Mouse (Mus musculus) kidney, embryonic 15.5 days (tissue): ENCODE measurements around the gene Dok4. TPM values are rescaled to one million over a fixed set of nuclear protein-coding genes. Genes with fewer than 3 reads are reported as not detected.

Experiments used
- ATAC-seq: fragments of 200-750 bp; cut with Nextera tagmentation; replicated peaks from 2 replicates; pipeline ENCODE4 v1.8.0; 2017; ENCODE audit warnings: moderate TSS enrichment; ENCODE audit not compliant: low FRiP score
- H3K27ac ChIP-seq: fragments of 300-500 bp; sonication (generic); 2 replicates; pipeline ENCODE4 v1.5.1; 2015; ENCODE audit warnings: mild to moderate bottlenecking, inconsistent platforms
- H3K27me3 ChIP-seq: fragments of 300-500 bp; sonication (generic); 2 replicates; pipeline ENCODE4 v1.6.1; 2015; ENCODE audit warnings: inconsistent platforms
- H3K36me3 ChIP-seq: fragments of 300-500 bp; sonication (generic); 2 replicates; pipeline ENCODE4 v1.6.1; 2015; ENCODE audit warnings: inconsistent platforms
- H3K4me1 ChIP-seq: fragments of 300-500 bp; sonication (generic); 2 replicates; pipeline ENCODE4 v1.6.1; 2015; ENCODE audit warnings: inconsistent platforms
- H3K4me2 ChIP-seq: fragments of 300-500 bp; sonication (generic); 2 replicates; pipeline ENCODE4 v1.6.1; 2015; ENCODE audit warnings: moderate library complexity, mild to moderate bottlenecking, inconsistent platforms
- H3K4me3 ChIP-seq: fragments of 300-500 bp; sonication (generic); replicated peaks from 2 replicates; pipeline ENCODE4 v1.5.1; 2015; ENCODE audit warnings: mild to moderate bottlenecking, inconsistent platforms
- H3K9ac ChIP-seq: fragments of 300-500 bp; sonication (generic); 2 replicates; pipeline ENCODE4 v1.6.1; 2015; ENCODE audit warnings: mild to moderate bottlenecking, inconsistent platforms
- H3K9me3 ChIP-seq: fragments of 300-500 bp; sonication (generic); replicated peaks from 2 replicates; pipeline ENCODE4 v1.6.1; 2016; ENCODE audit warnings: inconsistent platforms
- WGBS: fragments of 180-500 bp; shearing (Covaris S2); methylation state at CpG from one replicate; pipeline ENCODE4 v1.1.7; 2015; ENCODE audit warnings: mixed read lengths; 5-methylcytosine and 5-hydroxymethylcytosine counted together
- polyA plus RNA-seq: library from polyadenylated mRNA; unstranded; fragments of >200 nt; fragmentation: Nextera tagmentation; extraction: Ambion mirVana; gene quantifications from 2 replicates; pipeline ENCODE4 v1.2.1, GENCODE M21; 2015

Dok4 gene
- polyA plus RNA-seq, 1 experiment from 2014 or later: 32.8 TPM

GRCm38 (mm10) chr8:94876820-94877219 is 690 bp upstream of the Dok4 start:
- peak overlapping the region; percentile 87 for H3K4me2 ChIP-seq
- H3K4me1 ChIP-seq: peaks cover 41% of the 10 kb centered on the region
- peak overlapping the region; percentile 68 for H3K27ac ChIP-seq
- H3K4me3 ChIP-seq: no peak overlapping the region
- H3K36me3 ChIP-seq: no peaks in the 10 kb centered on the region
- WGBS: 21% methylated on average over 3 of the region's 3 CpGs
- H3K9me3 ChIP-seq: no peaks in the 10 kb centered on the region
- no peak for ATAC-seq
- H3K27me3 ChIP-seq: peaks cover 8% of the 10 kb centered on the region
- H3K9ac ChIP-seq: no peak overlapping the region

DNA sequence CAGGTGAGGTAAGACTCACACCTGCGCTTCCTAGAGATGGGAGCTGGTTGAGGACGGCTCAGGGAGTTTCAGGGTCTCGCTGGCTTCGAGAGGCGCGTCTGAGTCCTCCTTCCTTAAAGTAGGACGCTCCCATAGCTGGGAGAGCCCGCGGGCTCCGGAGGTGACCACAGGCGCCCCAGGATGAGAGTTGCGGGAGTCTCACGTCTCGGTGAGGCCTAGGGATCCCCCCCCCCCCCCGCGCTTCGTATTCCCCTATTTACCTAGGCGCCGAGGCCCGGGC is 319 bp downstream of the Dok4 start:
- Histone ChIP-seq H3K27ac (peak overlapping the region; percentile 79), H3K27me3 (peaks cover 8% of the 10 kb centered on the region), H3K4me1 (peaks cover 51% of the 10 kb centered on the region), H3K4me2 (peak overlapping the region; percentile 87), H3K36me3 (no peaks in the 10 kb centered on the region), H3K9me3 (no peaks in the 10 kb centered on the region), H3K4me3 (peak overlapping the region; percentile 66), H3K9ac (peak overlapping the region; percentile 62)
- no peak; the same call in 1 of the 2 replicates for ATAC-seq
- WGBS: under 1% methylated on average over 20 of the region's 20 CpGs

- Histone ChIP-seq H3K27me3 (peaks cover 8% of the 10 kb centered on the region), H3K9ac (peak overlapping the region; percentile 62), H3K4me2 (peak overlapping the region; percentile 87), H3K4me3 (peak overlapping the region; percentile 66), H3K9me3 (no peaks in the 10 kb centered on the region), H3K4me1 (peaks cover 56% of the 10 kb centered on the region), H3K27ac (peak overlapping the region; percentile 79; the same call in 1 of the 2 replicates), H3K36me3 (no peaks in the 10 kb centered on the region)
- ATAC-seq: no peak
- 14% methylated on average over 17 of the region's 17 CpGs for WGBS
These were observed 847 bp downstream of the Dok4 start for GRCm38 (mm10) chr8:94875096-94875870.

DNA sequence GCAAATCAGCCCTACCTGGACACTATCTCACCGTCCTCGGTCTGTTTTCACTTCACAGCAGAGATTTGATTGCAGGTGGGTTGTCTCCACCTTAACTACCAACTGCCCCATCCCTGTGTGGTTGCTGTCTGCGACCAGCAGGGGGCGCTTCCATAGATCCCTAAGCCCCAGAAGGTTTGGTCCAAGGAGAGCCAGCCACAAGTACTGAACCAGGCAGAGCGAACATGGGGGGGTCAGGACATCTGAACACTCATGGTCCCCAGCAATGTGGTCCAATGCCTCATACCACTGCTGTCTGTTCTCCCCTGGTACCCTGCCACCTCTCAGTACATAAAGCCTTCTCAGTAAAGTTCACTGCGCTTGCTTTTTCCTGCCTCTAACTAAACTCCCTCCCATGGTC is 1.8 kb downstream of the Dok4 start:
- no peaks in the 10 kb centered on the region for H3K9me3 ChIP-seq
- H3K27me3 ChIP-seq: peaks cover 8% of the 10 kb centered on the region
- H3K4me3 ChIP-seq: peak overlapping the region; percentile 66
- H3K4me2 ChIP-seq: peak overlapping the region; percentile 87
- H3K4me1 ChIP-seq: peaks cover 65% of the 10 kb centered on the region
- ATAC-seq: no peak
- H3K27ac ChIP-seq: no peak overlapping the region
- no peak overlapping the region for H3K9ac ChIP-seq
- H3K36me3 ChIP-seq: no peaks in the 10 kb centered on the region
- 11% methylated on average over 6 of the region's 6 CpGs for WGBS

DNA sequence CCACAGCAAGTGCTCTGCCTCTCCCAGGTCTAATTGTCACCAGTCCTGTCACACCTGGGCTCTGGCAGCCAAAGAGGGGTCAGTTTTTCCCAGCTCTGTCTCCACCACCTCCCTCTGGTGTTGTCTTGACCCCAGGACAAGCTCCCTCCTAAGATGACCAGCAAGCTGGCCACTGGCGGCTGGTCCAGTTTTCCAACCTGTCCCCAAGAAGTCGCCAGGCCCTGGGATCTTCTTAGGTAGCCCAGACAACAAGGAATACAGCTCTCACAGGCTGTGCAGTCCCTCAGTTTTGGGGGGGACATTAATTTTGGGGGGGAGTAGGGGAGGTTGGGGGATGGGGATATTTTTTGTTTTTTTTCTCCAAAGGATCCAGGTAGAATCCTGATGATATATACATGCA is 3.6 kb downstream of the Dok4 start:
- Histone ChIP-seq H3K9me3 (no peaks in the 10 kb centered on the region), H3K9ac (no peak overlapping the region), H3K27ac (peak overlapping the region; percentile 78; the same call in 1 of the 2 replicates), H3K4me3 (0 out of 2 replicates have a peak overlapping the region, but pooled peaks have one; percentile 10), H3K4me2 (peak overlapping the region; percentile 92), H3K36me3 (0 out of 2 replicates have a peak, but pooled peaks cover 9% of the 10 kb centered on the region), H3K27me3 (peaks cover 8% of the 10 kb centered on the region), H3K4me1 (peaks cover 75% of the 10 kb centered on the region)
- no peak for ATAC-seq
- 86% methylated on average over 2 of the region's 2 CpGs for WGBS

- peaks cover 13% of the 10 kb centered on the region; the same call in 1 of the 2 replicates for H3K36me3 ChIP-seq
- H3K9ac ChIP-seq: no peak overlapping the region
- no peak for ATAC-seq
- peaks cover 8% of the 10 kb centered on the region for H3K27me3 ChIP-seq
- WGBS: 58% methylated on average over 3 of the region's 3 CpGs
- H3K9me3 ChIP-seq: no peaks in the 10 kb centered on the region
- H3K4me3 ChIP-seq: 0 out of 2 replicates have a peak overlapping the region, but pooled peaks have one; percentile 10
- H3K27ac ChIP-seq: peak overlapping the region; percentile 78
- H3K4me2 ChIP-seq: peak overlapping the region; percentile 92
- peaks cover 75% of the 10 kb centered on the region for H3K4me1 ChIP-seq
These were observed 4.0 kb downstream of the Dok4 start for GRCm38 (mm10) chr8:94872156-94872555.

DNA sequence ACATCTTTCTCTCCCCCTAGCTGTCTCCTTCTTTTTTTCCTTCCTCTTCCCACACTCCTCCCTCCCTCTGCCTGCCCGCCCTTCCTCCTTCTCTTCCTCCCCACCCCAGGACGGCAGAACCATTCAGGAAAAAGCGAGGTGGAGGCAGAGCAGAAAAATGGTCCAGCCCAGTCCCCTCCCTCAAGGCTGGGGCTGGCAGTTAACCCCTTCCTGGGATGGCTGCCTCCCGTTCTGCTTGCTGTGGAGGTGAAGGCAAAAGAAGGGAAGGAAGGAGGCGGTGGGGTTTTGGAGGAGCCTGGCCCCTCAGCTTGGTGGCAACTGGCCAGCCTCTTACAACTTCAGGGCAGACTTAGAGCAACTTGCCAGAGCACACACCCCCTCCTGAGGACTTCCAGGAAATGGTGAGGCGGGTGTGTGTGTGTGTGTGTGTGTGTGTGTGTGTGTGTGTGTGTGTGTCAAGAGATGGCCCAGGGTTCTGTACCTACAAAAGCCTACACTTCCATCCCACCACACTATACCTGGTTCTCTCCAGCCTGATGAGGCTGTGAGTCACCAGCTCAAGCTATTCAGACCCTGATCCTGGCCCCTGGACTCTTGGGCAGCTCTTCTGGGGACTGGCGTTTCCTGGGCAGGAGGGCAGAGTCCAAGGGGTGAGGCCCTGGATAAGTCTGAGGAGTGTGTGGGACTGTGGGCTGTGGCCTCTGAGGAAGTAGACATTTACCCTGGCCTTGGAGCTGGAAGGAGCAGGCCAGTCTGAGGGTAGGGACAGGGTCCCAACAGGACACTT is 4.8 kb downstream of the Dok4 start:
- H3K4me1 ChIP-seq: peaks cover 68% of the 10 kb centered on the region

GRCm38 (mm10) chr8:94870474-94871107 is 5.5 kb downstream of the Dok4 start:
- no peaks in the 10 kb centered on the region for H3K9me3 ChIP-seq
- peak overlapping the region; percentile 92 for H3K4me2 ChIP-seq
- H3K4me1 ChIP-seq: peaks cover 62% of the 10 kb centered on the region
- H3K9ac ChIP-seq: peak overlapping the region; percentile 50
- peak; percentile 14; the same call in 1 of the 2 replicates for ATAC-seq
- 4% methylated on average over 22 of the region's 22 CpGs for WGBS
- peak overlapping the region; percentile 52 for H3K4me3 ChIP-seq
- H3K36me3 ChIP-seq: peaks cover 29% of the 10 kb centered on the region
- H3K27ac ChIP-seq: peak overlapping the region; percentile 78
- peaks cover 8% of the 10 kb centered on the region for H3K27me3 ChIP-seq

More for the DNA sequence above, 4.8 kb downstream of the Dok4 start:
- H3K4me2 ChIP-seq: peak overlapping the region; percentile 92
- peak overlapping the region; percentile 52 for H3K4me3 ChIP-seq
- H3K27ac ChIP-seq: peak overlapping the region; percentile 78
- H3K36me3 ChIP-seq: peaks cover 22% of the 10 kb centered on the region
- H3K9ac ChIP-seq: peak overlapping the region; percentile 50
- peak; percentile 71 for ATAC-seq
- peaks cover 8% of the 10 kb centered on the region for H3K27me3 ChIP-seq
- H3K9me3 ChIP-seq: no peaks in the 10 kb centered on the region
- WGBS: 5% methylated on average over 7 of the region's 7 CpGs

- WGBS: 14% methylated on average over 4 of the region's 4 CpGs
- peak overlapping the region; percentile 50; the same call in 1 of the 2 replicates for H3K9ac ChIP-seq
These were observed 6.1 kb downstream of the Dok4 start for GRCm38 (mm10) chr8:94870003-94870402.

DNA sequence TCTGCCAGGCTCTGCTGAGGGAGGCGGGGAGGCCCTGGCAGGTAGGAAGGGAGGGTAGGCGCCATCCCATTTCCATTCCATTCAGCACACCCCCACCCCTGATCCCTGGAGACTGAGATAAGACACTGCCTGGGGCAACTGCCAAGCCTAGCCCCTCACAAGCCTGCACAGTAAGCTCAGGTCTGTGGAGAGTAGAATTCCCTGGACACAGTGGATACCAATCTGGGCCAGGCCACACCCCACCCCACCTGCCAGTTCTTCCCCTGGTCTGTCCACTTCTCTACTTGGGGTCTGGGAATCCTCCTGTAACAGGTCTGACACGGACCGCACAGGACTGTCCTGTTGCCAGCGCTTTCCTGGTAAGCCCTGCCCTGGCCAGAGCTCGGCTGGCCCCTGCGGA is 7.0 kb downstream of the Dok4 start:
- no peak overlapping the region for H3K9ac ChIP-seq
- H3K4me3 ChIP-seq: no peak overlapping the region
- no peak overlapping the region for H3K4me2 ChIP-seq
- H3K27ac ChIP-seq: no peak overlapping the region
- H3K36me3 ChIP-seq: peaks cover 43% of the 10 kb centered on the region
- no peaks in the 10 kb centered on the region for H3K9me3 ChIP-seq
- ATAC-seq: no peak
- 68% methylated on average over 7 of the region's 7 CpGs for WGBS
- peaks cover 47% of the 10 kb centered on the region for H3K4me1 ChIP-seq
- no peaks in the 10 kb centered on the region for H3K27me3 ChIP-seq

More at GRCm38 (mm10) chr8:94870003-94870402, 6.1 kb downstream of the Dok4 start:
- Histone ChIP-seq H3K36me3 (peaks cover 35% of the 10 kb centered on the region), H3K4me2 (peak overlapping the region; percentile 92), H3K27me3 (peaks cover 4% of the 10 kb centered on the region), H3K9me3 (no peaks in the 10 kb centered on the region), H3K27ac (no peak overlapping the region), H3K4me1 (peaks cover 56% of the 10 kb centered on the region), H3K4me3 (peak overlapping the region; percentile 52)
- ATAC-seq: no peak

DNA sequence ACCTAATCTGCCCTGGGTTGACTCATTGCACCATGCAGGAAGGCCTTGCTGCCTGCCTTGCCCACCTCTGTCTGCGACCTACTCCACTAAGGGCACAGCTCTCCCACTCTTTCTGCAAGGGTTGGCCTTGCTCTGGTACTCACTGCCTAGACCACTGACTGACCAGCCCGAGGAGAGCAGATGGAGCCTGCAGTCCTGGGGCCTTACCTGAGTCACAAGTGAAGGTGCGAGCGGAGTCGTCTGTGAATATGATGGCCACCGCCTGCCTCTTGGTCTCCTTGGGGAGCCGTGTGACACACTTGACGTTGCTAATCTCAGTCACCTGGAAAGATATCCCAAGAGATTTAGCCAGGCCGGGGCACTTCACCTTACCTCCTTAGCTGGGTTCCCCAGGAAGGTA is 9.2 kb downstream of the Dok4 start:
- Histone ChIP-seq H3K4me1 (peaks cover 35% of the 10 kb centered on the region), H3K9ac (no peak overlapping the region), H3K4me2 (no peak overlapping the region), H3K4me3 (no peak overlapping the region), H3K36me3 (peaks cover 65% of the 10 kb centered on the region), H3K9me3 (no peaks in the 10 kb centered on the region), H3K27ac (no peak overlapping the region), H3K27me3 (no peaks in the 10 kb centered on the region)
- ATAC-seq: no peak
- 88% methylated on average over 9 of the region's 9 CpGs for WGBS
